Mouse (Mus musculus) left cerebral cortex, postnatal 10 days (tissue): Measurements from ENCODE around the gene Apc2. TPM values are rescaled to one million over a fixed set of nuclear protein-coding genes. Genes with fewer than 3 reads are reported as not detected.
A peak's percentile ranks its signal among the peaks of the same experiment; 100 is the strongest.

ENCODE experiments used
- DNase-seq, 2 experiments: peaks; one replicate each; pipeline ENCODE4 v3.0.0; 2021 to 2022; ENCODE audit warnings: low spot score in 2 of 2, mixed read lengths in 1 of 2; ENCODE audit errors: extremely low spot score in 1 of 2
- intact Hi-C: fragments of 180-260 bp; cut with DNase I; formaldehyde crosslinking; loops from one replicate; pipeline ENCODE4 v1.15.1; 2025
- total RNA-seq, 2 experiments: library from RNA; stranded (reverse); gene quantifications; 2 replicates each; pipeline ENCODE4 v1.2.3; 2021

The Apc2 gene
- total RNA-seq, 2 experiments from 2014 or later = 175 to 194 TPM

DNA sequence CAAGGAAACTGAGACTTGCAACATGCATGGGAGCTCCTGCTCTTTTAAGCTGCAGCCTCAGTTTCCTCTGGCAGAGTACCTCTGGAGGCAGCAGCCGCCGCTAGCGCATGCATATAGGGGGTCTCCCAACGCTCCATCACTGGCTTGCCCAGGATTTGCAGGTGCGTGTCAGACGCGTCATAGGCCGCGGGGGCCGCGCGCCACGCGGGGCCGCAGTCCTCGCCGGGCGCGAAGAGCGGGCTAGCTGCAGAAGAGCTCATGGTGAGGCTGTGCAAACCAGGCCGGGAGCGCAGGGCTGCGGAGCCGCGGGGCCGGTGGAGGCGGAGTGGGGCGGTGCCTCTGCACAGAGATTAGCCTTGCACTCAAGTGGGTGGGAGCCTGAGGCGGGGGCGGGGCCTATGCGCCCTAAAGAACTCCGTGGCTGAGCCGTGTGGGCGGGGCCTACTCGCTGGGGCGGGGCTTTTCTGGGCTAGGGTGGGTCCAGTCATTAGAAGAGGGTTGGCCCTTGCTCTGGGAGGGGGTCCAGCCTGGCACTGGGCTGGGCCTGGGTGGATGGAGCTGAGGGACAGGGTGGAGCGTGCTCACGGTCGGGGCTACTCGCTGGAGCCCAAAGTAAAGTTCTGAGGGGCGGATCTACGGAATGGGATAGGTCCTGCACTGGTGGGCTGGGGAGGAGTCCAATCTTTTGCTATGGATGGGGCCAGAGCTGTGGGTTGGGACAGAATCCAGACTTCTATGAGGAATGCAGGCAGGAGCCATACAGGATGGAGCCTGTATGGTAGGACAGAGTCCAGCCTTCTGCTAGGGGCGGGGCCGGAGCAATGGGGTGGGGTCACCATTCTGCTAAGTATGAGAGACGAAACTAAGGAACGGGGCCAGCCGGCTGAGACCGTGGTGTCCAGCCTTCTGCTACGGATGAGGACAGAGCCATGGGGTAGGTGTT is 34.9 kb upstream of the Apc2 start, which contains the start of the genes Gamt and Dazap1:
TSS of gene Gamt (minus strand) at position 371 of the 943 bp plus-strand sequence.
TSS of gene Dazap1 (plus strand) at position 845 of the 943 bp plus-strand sequence.
- intact Hi-C loops = no loop called here
- peak; percentile 90 to 96 for DNase-seq

- intact Hi-C loops = no loop called here
- peak; percentile 83 to 99 for DNase-seq
Observed at GRCm38 (mm10) chr10:80261585-80261968, 34.2 kb upstream of the Apc2 start.

DNA sequence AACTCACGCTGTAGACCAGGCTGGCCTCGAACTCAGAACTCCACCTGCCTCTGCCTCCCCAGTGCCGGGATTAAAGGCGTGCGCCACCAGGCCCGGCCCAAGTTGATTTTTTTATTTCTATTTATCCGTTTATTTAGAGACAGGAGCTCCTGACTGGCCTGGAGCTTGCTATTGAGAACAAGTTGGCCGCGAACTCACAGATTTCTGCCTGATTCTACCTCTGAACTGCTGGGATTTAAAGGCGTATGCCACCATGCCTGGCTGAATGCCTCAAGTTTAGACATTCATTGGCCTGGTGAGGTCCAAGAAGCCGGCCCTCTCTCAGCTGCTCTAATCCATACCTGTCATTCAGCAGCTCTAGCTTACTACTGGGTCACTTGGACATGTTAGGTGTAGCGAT is 33.6 kb upstream of the Apc2 start:
- intact Hi-C loops = no loop called here
- DNase-seq = no peak

DNA sequence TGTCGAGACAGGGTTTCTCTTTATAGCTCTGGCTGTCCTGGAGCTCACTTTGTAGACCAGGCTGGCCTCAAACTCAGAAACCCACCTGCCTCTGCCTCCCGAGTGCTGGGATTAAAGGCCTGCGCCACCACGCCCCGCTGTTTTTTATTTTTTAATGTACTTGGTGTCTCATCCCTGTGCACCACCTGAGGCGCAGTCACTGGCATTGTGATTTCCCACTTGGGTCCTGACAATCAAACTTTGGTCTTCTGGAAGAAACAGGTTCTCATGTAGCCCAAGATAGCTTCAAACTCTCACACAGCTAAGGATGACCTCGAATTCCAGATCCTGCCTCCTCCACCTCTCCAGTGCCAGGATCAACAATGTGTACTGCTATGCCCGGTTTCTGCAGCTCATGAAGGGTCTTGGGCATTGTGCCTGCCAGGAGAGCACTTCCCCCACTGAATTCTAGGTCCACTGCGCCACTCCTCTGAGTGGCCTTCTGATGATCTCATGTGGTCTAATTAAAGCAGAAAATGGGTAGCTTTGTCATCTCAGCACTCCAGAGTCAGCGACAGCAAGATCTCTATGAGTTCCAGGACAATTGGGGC is 32.9 kb upstream of the Apc2 start:
- intact Hi-C loops = no loop called here
- no peak for DNase-seq

- intact Hi-C loops = no loop called here
- DNase-seq = peak; percentile 99 to 100
Observed at GRCm38 (mm10) chr10:80264341-80265148, 31.2 kb upstream of the Apc2 start.

DNA sequence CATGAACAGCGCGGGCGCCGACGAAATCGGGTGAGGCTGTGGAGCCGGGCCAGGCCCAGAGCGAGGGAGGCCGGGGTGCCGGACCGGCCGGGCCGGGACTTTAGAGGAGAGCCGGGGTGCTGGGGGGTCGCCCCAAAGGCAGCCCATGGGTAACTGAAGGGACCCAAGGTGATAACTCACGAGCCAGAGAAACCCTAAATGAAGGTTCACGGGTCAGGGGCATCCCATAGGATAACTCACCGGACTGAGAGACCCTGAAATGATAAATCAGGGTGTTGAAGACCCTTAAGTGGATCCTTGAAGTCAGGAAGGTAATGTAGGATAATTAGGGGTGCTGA is 30.7 kb upstream of the Apc2 start:
- intact Hi-C loops = no loop called here
- no peak for DNase-seq

DNA sequence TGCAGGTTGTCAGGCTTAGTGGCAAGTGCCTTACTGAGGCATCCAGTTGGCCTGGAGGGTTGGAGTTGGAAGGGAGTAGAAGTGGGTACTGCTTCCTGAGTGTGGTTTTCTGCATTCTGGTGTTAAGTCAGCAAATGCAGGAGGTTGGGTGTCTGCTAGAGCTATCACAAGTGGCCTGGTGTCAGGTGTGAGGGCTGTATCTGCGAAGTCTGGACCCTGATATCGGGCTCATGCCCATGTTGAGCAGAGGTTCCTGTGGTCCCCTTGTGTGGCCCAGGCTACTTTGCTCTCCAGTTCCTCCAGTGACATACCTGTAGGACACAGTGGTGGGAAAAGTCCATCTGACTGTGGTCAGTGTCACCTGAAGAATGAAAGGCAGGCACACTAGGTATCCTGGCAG is 25.7 kb upstream of the Apc2 start:
- DNase-seq = no peak
- intact Hi-C loops = no loop called here

DNA sequence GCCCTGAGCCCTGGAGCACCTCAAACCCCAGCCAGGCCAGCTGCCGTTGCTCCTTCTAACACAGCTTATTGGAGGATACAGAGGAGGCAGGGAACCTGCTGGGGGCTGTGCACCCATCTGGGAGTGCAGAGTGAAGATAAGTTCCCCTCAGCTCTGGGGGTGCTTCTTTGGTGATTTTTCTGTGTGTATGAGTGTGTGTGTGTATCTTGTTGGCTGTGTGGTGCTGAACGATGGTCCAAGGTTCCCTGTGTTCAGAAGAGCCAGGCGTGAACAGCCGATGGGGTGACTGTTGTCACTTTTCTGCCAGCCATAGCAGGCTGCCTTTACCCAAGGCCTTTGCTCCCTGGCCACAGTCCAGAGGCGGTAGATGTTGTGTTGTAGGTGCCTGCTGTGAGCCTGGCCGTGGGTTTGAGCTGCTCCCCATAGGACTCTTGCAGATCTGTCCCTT is 25.0 kb upstream of the Apc2 start:
- no peak for DNase-seq
- intact Hi-C loops = no loop called here

GRCm38 (mm10) chr10:80271186-80271843 is 24.5 kb upstream of the Apc2 start:
- no peak for DNase-seq
- intact Hi-C loops = no loop called here

GRCm38 (mm10) chr10:80271870-80272585 is 23.7 kb upstream of the Apc2 start:
- intact Hi-C loops = no loop called here

GRCm38 (mm10) chr10:80273847-80274246 is 21.9 kb upstream of the Apc2 start:
- no peak for DNase-seq
- intact Hi-C loops = no loop called here

More at GRCm38 (mm10) chr10:80271870-80272585, 23.7 kb upstream of the Apc2 start:
- DNase-seq = no peak

GRCm38 (mm10) chr10:80276238-80276637 is 19.5 kb upstream of the Apc2 start:
- no peak for DNase-seq
- intact Hi-C loops = no loop called here

DNA sequence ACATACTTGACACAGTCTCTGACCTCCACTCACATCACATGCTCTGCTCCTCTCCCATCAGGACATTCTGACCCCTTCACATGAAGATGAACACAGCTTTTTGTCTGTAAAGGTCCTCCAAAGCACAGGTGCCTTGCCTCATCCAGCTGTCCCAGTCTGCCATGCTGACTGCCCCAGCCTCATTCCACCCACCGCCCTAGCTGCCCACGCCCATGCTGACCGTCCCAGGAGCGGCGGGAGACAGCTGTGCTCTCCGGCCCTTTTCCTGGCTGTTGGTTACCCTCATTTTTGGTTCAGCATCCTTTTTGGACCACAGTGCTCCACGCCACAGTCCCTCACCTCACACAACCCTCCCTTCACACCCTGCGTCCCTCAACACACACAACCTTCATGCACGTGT is 17.4 kb upstream of the Apc2 start:
- no peak for DNase-seq
- intact Hi-C loops = no loop called here

DNA sequence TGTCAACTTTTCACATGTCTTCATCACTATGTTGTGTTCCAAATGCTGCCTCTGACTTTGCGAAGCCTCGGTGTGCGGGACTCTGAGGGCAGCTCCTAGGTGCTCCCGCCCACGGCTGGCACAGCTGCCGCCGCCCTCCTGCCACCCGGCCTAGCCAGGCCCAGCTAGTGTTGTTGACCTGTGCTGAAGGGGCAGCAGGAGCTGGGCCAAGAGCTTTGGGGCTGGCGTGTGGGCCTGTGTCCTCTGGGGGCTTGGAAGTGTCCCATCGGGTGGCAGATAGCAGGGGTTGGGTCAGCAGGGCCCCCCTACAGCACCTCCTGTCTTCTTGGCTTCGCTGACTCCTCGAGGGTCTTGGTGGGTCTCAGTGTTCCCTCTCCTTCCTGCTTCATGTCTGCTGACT is 16.5 kb upstream of the Apc2 start:
- intact Hi-C loops = no loop called here
- DNase-seq = no peak

DNA sequence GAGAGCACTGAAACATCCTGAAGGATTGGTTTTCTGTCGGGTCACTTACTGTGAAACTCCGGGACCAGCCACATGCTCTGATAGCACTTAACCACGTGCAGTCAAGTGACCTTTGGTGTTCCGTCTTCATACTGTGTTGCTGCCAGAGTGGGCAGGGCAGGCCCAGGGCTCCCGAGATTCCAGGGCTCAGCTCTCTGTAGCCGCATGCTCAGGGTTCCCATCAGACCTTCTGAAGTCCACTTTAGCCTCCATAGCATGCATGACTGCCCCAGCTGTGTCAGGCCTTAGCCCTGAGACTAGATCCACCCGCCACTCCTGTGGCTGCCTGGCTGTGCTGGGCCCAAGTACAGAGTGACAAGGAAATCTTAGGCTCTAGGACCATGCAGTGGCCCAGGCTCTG is 14.5 kb upstream of the Apc2 start:
- intact Hi-C loops = no loop called here
- no peak for DNase-seq

- no peak for DNase-seq
- intact Hi-C loops = no loop called here
Observed at GRCm38 (mm10) chr10:80281921-80282371, 13.8 kb upstream of the Apc2 start.

DNA sequence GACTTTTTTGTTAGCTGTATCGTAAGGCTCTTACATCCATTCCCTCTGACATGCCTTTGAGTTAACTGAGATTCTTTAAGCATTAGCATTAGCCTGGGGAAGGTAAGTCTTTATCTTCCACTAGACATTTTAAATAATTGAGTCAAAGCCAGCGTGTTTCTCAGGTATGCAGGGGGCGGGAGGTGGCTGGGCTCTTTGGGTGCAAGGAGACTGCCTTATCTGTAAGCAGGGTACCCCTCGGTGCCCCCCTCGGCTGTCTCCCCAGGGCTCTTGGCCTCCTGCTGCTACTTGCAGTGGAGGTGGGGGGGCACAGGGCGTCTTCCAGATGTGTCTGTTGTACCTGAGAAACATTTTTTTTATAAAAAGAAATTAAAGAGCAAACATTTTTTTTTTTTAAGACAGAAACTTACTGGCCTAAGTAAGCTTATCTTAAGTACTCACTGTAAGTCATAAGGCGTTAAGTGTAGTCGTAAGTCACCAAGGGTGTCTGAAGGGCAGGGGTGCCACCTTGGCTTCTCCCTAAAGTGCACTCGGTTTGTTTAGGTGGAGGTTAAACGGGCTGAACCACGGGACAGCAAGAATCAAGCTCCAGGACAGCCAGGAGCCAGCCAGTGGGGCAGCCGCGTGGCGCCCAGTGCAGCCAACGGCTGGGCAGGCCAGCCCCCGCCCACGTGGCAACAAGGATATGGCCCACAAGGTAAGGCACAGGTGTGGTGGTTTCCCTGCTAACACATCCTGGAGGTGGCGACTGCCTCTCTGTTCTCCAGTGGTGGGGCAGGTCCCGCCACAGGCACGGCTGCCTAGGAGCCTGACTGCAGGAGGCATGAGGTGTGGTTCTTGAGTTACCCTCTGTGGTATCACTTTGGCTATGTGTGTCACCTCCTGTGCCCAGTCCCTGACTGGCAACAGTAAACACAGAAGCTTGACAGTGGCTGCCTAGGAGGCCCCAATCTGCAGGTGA is 13.0 kb upstream of the Apc2 start:
- intact Hi-C loops = no loop called here
- no peak for DNase-seq
